Mouse (Mus musculus): Measurements from ENCODE around the gene Cbfb. TPM values are rescaled to one million over a fixed set of nuclear protein-coding genes. Genes with fewer than 3 reads are reported as not detected.

Gene Cbfb
- total RNA-seq (2014; rRNA removed) (45.1 and 54.3 TPM in 2 replicates), polyA plus RNA-seq (2015; fragmentation: Nextera tagmentation; extraction: Ambion mirVana) (27.8 and 30.5 TPM in 2 replicates)

GRCm38 (mm10) chr8:105170381-105171115 is at the start of gene Cbfb:
TSS of gene Cbfb (plus strand) at chr8:105170674.
- Histone ChIP-seq H3K9ac (replicated peaks; ENCODE audit: low read length) (peak within 1 kb of the TSS; percentile 86), H3K4me1 (ENCODE audit: insufficient read depth, low read length) (no peaks in the 10 kb centered on the region; the same call in 1 of the 2 replicates), H3K27me3 (ENCODE audit: insufficient read depth, low read length) (no peaks in the 10 kb centered on the region), H3K4me2 (ENCODE audit: low read depth, low read length) (peak within 1 kb of the TSS; percentile 69), H3K27ac (peak within 1 kb of the TSS; percentile 92), H3K4me3 (ENCODE audit: low read length) (peak within 1 kb of the TSS; percentile 98), H3K9me3 (ENCODE audit: low read length) (no peaks in the 10 kb centered on the region), H3K36me3 (ENCODE audit: insufficient read depth, low read length) (no peaks in the 10 kb centered on the region)
- peak; percentile 94 for ATAC-seq
- no peak for TF ChIP-seq CTCF (IDR thresholded peaks at IDR 0.05; ENCODE audit: low read depth)
- 4% methylated on average over 51 of the region's 86 CpGs for WGBS
- DNase-seq (ENCODE audit: low spot score), result peak; percentile 97

- Histone ChIP-seq H3K4me3 (ENCODE audit: low read length) (no peak overlapping the region), H3K4me2 (ENCODE audit: low read depth, low read length) (no peak overlapping the region), H3K27me3 (ENCODE audit: insufficient read depth, low read length) (no peaks in the 10 kb centered on the region), H3K36me3 (ENCODE audit: insufficient read depth, low read length) (no peaks in the 10 kb centered on the region), H3K4me1 (ENCODE audit: insufficient read depth, low read length) (no peaks in the 10 kb centered on the region), H3K9ac (replicated peaks; ENCODE audit: low read length) (no peak overlapping the region), H3K9me3 (ENCODE audit: low read length) (no peaks in the 10 kb centered on the region), H3K27ac (no peak overlapping the region)
- no peak for ATAC-seq
- WGBS, result 84% methylated on average over 9 of the region's 9 CpGs
- no peak for DNase-seq (ENCODE audit: low spot score)
- no peak for TF ChIP-seq CTCF (IDR thresholded peaks at IDR 0.05; ENCODE audit: low read depth)
These were observed 40.6 kb upstream of the Cbfb start for GRCm38 (mm10) chr8:105129864-105130263.

- no peak within 1 kb of the TSS for H3K27ac ChIP-seq
- no peak within 1 kb of the TSS for H3K4me2 ChIP-seq (ENCODE audit: low read depth, low read length)
- ATAC-seq (no peak), DNase-seq (ENCODE audit: low spot score) (no peak)
- H3K9me3 ChIP-seq (ENCODE audit: low read length), result no peaks in the 10 kb centered on the region
- H3K4me1 ChIP-seq (ENCODE audit: insufficient read depth, low read length), result no peaks in the 10 kb centered on the region
- no peak for TF ChIP-seq CTCF (IDR thresholded peaks at IDR 0.05; ENCODE audit: low read depth)
- H3K4me3 ChIP-seq (ENCODE audit: low read length), result no peak within 1 kb of the TSS
- WGBS, result 83% methylated on average over 5 of the region's 5 CpGs
- H3K27me3 ChIP-seq (ENCODE audit: insufficient read depth, low read length), result no peaks in the 10 kb centered on the region
- H3K9ac ChIP-seq (replicated peaks; ENCODE audit: low read length), result no peak within 1 kb of the TSS
- H3K36me3 ChIP-seq (ENCODE audit: insufficient read depth, low read length), result no peaks in the 10 kb centered on the region
These were observed 39.0 kb upstream of the Cbfb start, which contains the start of gene Ces4a for GRCm38 (mm10) chr8:105131509-105131908. TSS of gene Ces4a (plus strand) at chr8:105131800.

- DNase-seq (ENCODE audit: low spot score) (peak; percentile 59), ATAC-seq (no peak)
- H3K9ac ChIP-seq (replicated peaks; ENCODE audit: low read length), result no peak overlapping the region
- peak; percentile 74 for TF ChIP-seq CTCF (IDR thresholded peaks at IDR 0.05; ENCODE audit: low read depth)
- H3K4me2 ChIP-seq (ENCODE audit: low read depth, low read length), result no peak overlapping the region
- no peaks in the 10 kb centered on the region for H3K9me3 ChIP-seq (ENCODE audit: low read length)
- H3K36me3 ChIP-seq (ENCODE audit: insufficient read depth, low read length), result no peaks in the 10 kb centered on the region
- H3K4me3 ChIP-seq (ENCODE audit: low read length), result no peak overlapping the region
- no peaks in the 10 kb centered on the region for H3K27me3 ChIP-seq (ENCODE audit: insufficient read depth, low read length)
- H3K27ac ChIP-seq, result no peak overlapping the region
- H3K4me1 ChIP-seq (ENCODE audit: insufficient read depth, low read length), result no peaks in the 10 kb centered on the region
- 24% methylated on average over 4 of the region's 4 CpGs for WGBS
These were observed 32.1 kb upstream of the Cbfb start for GRCm38 (mm10) chr8:105138423-105138822.

GRCm38 (mm10) chr8:105142395-105142794 is 28.1 kb upstream of the Cbfb start:
- Histone ChIP-seq H3K9me3 (ENCODE audit: low read length) (no peaks in the 10 kb centered on the region), H3K36me3 (ENCODE audit: insufficient read depth, low read length) (no peaks in the 10 kb centered on the region), H3K9ac (replicated peaks; ENCODE audit: low read length) (no peak overlapping the region), H3K27ac (no peak overlapping the region), H3K4me3 (ENCODE audit: low read length) (no peak overlapping the region), H3K4me2 (ENCODE audit: low read depth, low read length) (0 out of 2 replicates have a peak overlapping the region, but pooled peaks have one; percentile 13), H3K4me1 (ENCODE audit: insufficient read depth, low read length) (no peaks in the 10 kb centered on the region), H3K27me3 (ENCODE audit: insufficient read depth, low read length) (no peaks in the 10 kb centered on the region)
- TF ChIP-seq CTCF (IDR thresholded peaks at IDR 0.05; ENCODE audit: low read depth), result no peak
- ATAC-seq, result no peak
- DNase-seq (ENCODE audit: low spot score), result peak; percentile 9
- WGBS, result 32% methylated on average over 19 of the region's 19 CpGs

GRCm38 (mm10) chr8:105151654-105152053 is 18.8 kb upstream of the Cbfb start:
- Histone ChIP-seq H3K4me3 (ENCODE audit: low read length) (no peak overlapping the region), H3K9me3 (ENCODE audit: low read length) (no peaks in the 10 kb centered on the region), H3K4me2 (ENCODE audit: low read depth, low read length) (no peak overlapping the region), H3K4me1 (ENCODE audit: insufficient read depth, low read length) (peaks cover 4% of the 10 kb centered on the region; the same call in 1 of the 2 replicates), H3K36me3 (ENCODE audit: insufficient read depth, low read length) (no peaks in the 10 kb centered on the region), H3K9ac (replicated peaks; ENCODE audit: low read length) (no peak overlapping the region), H3K27me3 (ENCODE audit: insufficient read depth, low read length) (peaks cover 4% of the 10 kb centered on the region; the same call in 1 of the 2 replicates), H3K27ac (no peak overlapping the region)
- no peak for TF ChIP-seq CTCF (IDR thresholded peaks at IDR 0.05; ENCODE audit: low read depth)
- ATAC-seq, result no peak
- WGBS, result 69% methylated on average over 4 of the region's 4 CpGs
- DNase-seq (ENCODE audit: low spot score), result no peak
